Mouse (Mus musculus) E14TG2a.4 (cell line): Measurements from ENCODE around the gene Map3k13.

ENCODE experiments used
- CTCF ChIP-seq: conservative IDR thresholded peaks from 2 replicates; pipeline ENCODE4 v1.5.1; 2014; ENCODE audit warnings: low read length
- NANOG ChIP-seq: IDR thresholded peaks from 2 replicates; pipeline ENCODE4 v1.6.1; 2014; ENCODE audit warnings: borderline replicate concordance, low read length, mixed read lengths

DNA sequence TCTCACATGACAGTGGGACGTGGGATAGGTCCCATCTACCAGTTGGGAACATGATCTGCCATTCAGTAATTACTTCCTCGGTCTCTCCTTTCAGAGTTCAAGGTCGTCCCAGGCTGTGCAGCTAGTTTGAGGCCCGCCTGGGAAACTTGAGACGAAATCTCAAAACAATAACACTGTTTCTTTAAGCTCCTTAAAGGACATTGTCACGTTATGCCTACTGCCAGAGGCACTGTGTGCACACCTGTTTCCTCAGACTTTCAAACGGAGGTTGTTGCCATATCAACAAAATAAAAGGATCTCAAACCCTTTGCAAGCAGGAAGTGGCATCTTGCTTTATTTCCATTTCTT lies 41.4 kb downstream of the Map3k13 start:
- TF ChIP-seq CTCF = no peak
- TF ChIP-seq NANOG = 0 out of 2 replicates have a peak, but pooled peaks have one; percentile 7
